Mouse (Mus musculus) brain, embryonic 14.5 days (tissue): Measurements from ENCODE around the gene Ncdn.

Experiments used
- CTCF ChIP-seq: fragments of 200-500 bp; IDR thresholded peaks from 2 replicates; pipeline ENCODE4 v1.5.1; 2012; ENCODE audit warnings: inconsistent platforms, mild to moderate bottlenecking, moderate library complexity, borderline replicate concordance; ENCODE audit not compliant: insufficient read depth, insufficient read length; ENCODE audit errors: extremely low read depth
- POLR2A ChIP-seq: fragments of 200-500 bp; IDR thresholded peaks from 2 replicates; pipeline ENCODE4 v1.6.1; 2012; ENCODE audit warnings: mild to moderate bottlenecking, inconsistent platforms, borderline replicate concordance; ENCODE audit not compliant: poor library complexity, insufficient read depth, insufficient read length, severe bottlenecking; ENCODE audit errors: extremely low read depth

DNA sequence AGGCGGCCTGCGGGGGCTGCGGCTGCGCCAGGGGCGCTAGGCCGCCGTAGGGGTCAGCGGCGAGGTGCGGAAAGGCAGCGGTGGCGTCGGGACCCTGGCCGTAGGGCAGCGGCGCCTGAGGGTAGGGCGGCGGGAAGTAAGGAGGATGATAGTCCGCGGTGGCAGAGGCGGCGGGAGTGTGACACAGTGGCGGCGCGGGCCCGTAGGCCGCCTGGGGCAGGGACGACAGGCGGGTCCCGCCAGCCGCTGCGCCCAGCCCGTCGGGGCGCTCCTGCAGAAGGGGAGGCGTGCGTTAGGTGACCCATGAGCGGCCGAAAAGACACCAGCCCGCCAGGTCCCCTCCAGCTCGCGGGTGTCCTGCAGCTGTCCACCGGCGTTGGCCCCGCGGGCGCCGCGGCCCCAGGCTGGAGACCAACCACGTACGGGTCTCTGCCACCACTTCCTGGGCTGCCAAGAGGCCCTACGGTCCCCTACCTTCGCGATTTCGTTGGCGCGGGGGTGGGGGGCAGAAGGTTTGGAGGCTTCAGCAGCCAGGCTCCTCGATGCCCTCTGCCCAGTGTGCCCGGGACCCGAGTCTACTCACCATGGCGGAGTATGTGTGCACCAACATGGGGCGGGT lies 17.7 kb downstream of the Ncdn start:
- TF ChIP-seq CTCF (no peak), POLR2A (no peak)
